Mouse (Mus musculus): ENCODE measurements around the gene Abca17. TPM values are rescaled to one million over a fixed set of nuclear protein-coding genes. Genes with fewer than 3 reads are reported as not detected.

Abca17 gene
- total RNA-seq (2021) = 1 to 10 TPM in 1 of 2 experiments, under 1 TPM in 1; 0.47 to 1.2 TPM

DNA sequence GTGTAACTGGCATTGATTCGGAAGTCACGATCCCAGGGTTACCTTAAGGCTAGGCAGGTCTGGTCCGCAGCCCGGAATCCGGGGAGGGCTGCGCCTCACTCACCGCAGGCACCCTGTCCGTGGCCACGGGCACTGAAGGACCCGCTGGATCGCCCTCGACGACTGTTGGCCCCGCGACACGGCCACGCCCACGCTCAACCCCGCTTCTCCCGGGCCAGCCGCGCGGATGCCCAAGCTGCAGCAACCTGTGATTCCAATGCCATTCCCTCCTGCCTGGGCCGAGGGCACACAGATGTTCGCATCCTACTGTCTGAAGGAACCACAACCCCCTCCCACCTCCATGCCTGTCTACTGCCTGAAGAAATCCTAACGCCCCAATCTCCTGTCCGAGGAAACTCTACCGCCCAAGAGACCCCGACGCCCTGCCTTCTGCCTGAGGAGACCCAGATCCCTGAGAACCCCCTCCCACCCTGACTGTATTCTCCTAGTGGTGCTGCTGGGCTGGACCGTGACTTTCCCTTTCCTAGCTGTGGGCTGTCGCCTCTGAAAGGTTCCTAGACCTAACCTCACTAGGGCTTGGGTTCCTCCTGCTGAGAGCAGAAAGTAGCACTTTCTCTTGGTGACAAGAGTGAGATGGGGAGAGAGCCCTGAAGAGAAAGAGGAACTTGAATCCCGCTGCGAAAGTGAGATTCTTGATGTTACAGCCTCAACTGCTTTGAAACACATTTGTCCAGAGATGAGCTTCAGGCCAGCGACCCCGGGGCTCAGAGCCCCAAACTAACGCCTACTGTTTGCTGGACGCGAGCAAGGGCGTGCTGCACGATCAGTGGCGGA, at the start of gene Abca17:
TSS of gene Abca17 (minus strand) at position 143 of the 834 bp plus-strand sequence.
- peak; percentile 8 to 11 for DNase-seq (ENCODE audit: extremely low spot score in 1 of 2, low spot score in 1 of 2)

DNA sequence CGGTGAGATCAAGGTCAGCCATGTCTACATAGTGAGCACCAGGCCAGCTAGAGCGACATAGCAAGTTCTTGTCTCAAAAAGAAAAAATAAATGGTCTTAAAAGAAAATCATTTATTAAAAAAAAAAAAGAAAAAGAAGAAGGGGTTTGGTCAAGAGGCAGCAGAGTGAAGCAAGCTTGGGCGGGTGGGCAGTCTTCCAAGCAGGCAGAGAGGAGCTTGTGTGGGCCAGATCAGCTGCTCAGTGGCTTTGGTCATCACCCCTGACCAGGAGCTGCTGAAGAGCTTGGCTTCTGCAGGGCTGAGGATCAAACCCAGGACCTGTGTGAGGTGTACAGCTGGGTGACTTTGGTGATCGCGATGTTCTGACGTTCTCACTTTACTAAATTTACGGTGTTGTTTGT, 43.6 kb upstream of the Abca17 start:
- no peak for DNase-seq (ENCODE audit: extremely low spot score in 1 of 2, low spot score in 1 of 2)

DNA sequence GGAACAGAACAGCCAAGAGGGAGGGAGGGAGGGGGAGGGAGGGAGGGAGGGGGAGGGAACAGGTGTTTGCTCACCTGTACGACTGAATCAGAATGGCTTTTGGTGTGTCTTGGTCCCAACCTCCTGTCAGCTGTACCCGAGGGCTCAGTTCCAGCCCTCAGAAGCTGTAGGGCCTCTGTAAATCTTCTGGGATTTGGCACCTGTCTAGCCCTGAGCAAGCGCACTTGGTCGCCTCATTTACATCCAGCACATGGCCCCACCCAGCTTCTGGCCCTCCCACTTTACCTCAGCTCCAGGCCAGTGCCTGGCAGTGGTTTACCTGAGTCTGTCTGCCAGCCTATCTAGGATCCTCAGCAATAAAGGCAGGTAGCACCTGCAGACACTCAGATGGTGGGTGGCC, 42.7 kb upstream of the Abca17 start:
- DNase-seq (ENCODE audit: extremely low spot score in 1 of 2, low spot score in 1 of 2) = no peak

DNA sequence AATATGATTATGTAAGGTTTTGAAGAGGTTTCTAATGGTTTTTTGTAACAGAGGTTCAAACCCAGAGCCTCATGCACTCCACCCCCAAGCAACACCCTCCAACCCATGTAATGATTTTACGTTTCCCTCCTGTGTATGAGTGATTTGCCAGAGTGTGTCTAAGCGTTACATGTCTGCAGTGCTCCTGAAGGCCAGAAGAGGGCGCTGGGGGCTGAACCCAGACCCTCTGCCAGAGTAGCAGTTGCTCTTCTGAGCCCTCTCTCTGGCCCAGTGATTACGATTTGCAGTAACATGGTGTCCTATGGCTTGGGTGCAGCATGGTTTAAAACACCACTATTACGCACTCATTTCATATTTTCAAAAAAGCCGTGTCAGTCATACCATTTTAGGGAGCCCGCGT, 40.3 kb upstream of the Abca17 start:
- peak in 1 of 2 experiments; percentile 28 for DNase-seq (ENCODE audit: extremely low spot score in 1 of 2, low spot score in 1 of 2)

DNA sequence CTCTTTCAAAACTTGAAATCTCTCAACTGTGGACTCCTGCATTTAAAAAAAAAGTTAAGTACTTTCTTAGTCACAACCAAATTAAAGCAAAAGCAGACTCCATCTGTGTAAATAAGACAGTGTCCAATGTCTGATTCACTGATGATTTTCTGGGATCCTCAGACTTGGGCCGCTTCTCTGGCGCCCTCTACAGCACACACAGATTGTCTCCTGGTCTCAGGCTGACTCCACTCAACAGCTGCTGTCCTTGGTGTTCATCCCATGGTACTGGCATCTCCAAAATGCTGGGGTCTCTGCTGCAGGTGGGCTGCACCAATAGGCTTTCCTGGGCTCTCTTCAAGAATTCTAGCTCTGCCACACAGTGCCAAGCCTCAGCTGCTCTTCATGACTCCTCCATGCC, 39.0 kb upstream of the Abca17 start:
- peak in 1 of 2 experiments; percentile 60 for DNase-seq (ENCODE audit: extremely low spot score in 1 of 2, low spot score in 1 of 2)

DNA sequence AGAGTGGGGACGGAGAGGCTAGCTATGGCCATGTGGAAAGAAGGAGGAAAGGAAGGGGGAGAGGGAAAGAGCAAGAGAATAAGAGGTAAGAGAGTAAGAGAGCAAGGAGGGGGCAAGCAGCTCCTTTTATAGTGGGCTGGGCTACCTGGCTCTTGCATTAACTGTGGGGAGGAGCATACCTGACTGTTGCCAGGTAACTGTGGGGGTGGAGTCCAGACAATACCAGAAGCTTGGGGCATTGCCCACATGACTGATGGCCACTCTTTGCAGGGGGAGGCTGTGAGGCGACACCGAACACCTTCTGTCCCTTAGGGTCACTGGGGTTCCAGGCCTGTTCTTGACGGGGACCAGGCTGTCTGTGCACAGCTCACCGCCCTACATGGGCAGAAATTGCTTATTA, 37.8 kb upstream of the Abca17 start:
- DNase-seq (ENCODE audit: extremely low spot score in 1 of 2, low spot score in 1 of 2) = no peak

DNA sequence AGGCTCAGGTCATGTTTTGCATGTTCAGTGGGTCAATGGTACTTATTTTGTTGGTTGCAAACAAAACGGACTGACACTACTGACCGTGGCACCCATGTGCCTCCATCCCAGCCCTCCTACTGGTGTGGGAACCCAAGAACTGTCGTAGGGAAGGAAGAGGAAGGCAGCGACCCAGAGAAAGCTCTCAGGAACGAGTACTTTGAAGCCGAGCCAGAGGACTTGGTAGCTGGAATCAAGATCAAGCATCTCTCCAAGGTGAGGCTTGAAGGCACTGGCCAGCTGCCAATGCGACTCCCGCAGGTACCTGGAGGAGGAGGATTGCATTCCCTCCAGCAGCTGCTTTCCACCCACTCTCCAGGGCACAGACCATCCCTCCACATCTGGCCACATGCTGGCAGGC, 32.9 kb upstream of the Abca17 start:
- DNase-seq (ENCODE audit: extremely low spot score in 1 of 2, low spot score in 1 of 2) = no peak

DNA sequence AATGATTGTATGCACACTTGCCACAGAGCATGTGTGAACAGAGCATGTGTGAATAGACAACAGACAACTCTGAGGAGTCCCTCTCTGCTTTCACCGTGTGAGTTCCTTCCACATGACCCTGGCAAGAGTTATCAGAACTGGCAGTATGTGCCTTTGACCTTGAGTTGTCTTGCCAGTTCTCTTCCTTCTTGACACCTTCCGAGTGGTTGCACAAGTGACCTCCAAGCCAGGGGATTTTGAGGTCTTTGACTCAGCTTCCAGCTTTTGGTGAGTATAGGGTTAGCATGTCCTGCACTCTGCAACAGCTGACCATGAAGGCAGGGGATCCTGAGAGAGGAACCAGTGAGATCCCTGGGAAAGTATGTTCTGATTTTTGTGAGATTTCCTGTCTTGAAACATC, 27.6 kb upstream of the Abca17 start:
- no peak for DNase-seq (ENCODE audit: extremely low spot score in 1 of 2, low spot score in 1 of 2)

DNA sequence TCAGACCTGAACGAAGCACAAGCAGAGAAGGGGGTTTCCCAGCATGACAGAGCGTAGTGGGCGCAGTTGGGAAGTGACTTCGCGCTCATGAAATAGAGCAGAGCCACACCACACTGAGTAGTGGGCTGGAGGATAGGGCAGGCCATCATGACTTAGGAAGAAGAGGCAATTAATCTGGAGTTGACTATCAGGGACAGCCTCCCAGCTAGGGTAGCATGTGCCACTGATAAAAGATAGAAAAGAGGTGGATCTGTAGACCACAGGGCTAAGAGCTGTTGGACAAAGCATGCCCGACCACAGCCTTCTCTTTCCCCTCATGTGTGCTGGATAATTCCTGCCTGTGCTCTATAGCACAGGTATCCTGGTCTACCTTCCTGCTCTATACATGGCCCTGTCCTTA, 25.0 kb upstream of the Abca17 start:
- DNase-seq (ENCODE audit: extremely low spot score in 1 of 2, low spot score in 1 of 2) = no peak

DNA sequence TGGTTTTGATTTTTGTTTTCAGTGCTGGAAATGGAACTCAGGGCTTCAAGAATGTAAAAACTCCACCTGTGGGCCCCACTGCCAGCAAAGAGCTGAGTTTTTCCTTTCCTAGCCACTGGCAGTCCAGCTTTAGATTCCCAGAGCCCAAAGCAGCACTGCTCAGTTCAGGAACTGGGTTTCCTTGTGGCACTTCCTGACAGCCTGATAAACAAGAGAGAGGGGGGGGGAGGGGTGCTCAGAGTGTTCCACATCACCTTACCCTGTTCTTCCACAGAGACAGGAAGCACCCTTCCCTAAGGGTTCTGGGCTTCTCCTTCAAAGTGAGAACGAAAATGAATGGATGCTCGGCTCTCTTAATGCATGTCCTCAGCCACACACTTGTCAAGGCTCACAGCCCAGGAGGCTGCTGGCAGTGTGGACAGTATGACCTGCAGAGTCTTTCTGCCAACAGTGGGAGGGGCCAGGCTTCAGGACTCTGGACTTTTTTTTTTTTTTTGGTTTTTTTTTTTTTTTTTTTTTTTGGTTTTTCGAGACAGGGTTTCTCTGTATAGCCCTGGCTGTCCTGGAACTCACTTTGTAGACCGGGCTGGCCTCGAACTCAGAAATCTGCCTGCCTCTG, 24.3 kb upstream of the Abca17 start:
- DNase-seq (ENCODE audit: extremely low spot score in 1 of 2, low spot score in 1 of 2) = no peak

DNA sequence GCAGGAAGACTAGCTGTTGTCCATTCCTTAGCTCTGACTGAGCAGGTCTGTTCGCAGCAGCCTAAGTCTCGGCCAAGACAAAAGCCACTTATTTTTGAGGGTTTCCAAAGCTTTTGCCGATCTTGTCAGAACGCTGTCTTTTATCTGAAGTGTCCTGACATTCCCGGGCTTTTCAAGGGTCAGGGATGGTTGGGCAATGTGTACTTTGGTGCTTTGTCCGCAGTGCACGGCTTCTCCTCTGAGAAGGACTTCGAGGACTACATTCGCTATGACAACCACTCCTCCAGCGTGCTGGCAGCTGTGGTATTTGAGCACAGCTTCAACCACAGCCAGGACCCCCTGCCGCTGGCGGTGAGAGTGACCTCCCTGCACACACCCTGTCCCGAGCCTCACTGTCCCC, 15.0 kb upstream of the Abca17 start:
- no peak for DNase-seq (ENCODE audit: extremely low spot score in 1 of 2, low spot score in 1 of 2)

DNA sequence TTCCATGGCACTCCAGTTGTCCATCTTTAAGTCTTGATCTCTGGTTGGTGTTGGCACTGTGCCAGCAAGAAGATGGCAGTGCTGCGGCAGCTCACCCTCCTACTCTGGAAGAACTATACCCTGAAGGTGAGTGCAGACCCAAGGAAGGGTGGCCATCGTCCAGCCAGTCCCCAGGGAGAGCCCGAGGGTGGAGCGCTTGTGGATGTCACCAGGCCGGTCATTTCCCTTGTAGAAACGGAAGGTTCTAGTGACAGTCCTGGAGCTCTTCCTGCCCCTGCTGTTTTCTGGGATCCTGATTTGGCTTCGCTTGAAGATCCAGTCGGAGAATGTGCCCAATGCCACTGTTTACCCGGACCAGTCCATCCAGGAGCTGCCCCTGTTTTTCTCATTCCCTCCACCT, 13.6 kb upstream of the Abca17 start:
- no peak for DNase-seq (ENCODE audit: extremely low spot score in 1 of 2, low spot score in 1 of 2)

DNA sequence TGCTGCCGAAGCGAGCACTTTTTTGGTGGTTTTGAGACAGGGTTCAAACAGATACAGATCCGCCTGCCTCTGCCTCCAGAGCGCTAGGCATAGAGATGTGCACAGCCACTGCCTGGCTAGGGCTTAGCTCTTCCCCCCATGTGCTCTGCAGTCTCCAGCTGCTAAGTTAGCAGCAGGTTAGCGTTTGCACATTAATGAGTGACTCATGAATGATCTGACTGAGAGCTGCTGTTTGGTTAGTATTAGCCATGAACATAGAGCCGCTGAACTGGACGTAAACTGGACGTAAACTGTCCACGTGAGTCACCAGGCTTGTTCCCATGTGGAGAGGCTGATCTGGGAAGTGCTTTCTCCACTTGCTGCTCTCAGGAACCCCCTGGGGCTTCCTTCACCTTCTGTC, 11.7 kb upstream of the Abca17 start:
- DNase-seq (ENCODE audit: extremely low spot score in 1 of 2, low spot score in 1 of 2) = no peak

DNA sequence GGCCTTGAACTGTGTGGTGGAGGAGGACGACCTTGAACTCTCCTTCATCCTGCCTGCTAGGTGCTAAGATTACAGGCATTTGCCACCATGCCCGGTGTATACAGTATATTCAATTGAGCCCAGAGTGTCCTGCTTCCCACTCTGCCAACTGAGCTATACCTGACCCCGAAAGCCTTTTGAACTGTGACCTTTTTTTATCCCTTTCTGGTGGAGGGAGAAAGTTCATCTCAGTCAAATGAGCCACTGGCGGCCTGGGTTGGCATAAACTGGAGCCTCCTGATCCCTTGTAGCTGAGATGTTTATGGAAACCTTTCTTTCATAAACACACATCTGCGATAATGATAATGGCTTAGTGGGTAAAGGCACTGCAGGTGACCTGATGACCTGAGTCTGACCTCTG, 10.4 kb upstream of the Abca17 start:
- no peak for DNase-seq (ENCODE audit: extremely low spot score in 1 of 2, low spot score in 1 of 2)

DNA sequence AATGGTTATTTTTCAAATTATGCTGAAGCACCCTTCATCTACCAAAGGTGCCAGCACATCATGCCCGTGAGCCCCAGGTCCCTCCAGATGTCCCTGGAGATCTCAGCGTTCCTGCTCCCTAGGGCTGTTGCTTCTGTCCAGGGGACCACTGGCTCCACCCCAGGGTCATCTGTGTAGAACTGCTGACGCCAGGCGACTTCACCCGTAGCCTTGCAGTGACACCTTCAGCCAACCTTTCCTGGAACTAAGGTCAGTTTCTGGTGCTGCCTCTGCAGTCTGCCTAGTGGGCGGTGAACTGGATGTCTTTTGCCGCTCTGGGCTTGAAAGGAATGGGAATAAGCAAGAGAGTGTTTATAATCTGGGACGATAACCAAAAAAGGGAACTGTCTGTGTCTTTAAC, 10.0 kb upstream of the Abca17 start:
- DNase-seq (ENCODE audit: extremely low spot score in 1 of 2, low spot score in 1 of 2) = no peak

DNA sequence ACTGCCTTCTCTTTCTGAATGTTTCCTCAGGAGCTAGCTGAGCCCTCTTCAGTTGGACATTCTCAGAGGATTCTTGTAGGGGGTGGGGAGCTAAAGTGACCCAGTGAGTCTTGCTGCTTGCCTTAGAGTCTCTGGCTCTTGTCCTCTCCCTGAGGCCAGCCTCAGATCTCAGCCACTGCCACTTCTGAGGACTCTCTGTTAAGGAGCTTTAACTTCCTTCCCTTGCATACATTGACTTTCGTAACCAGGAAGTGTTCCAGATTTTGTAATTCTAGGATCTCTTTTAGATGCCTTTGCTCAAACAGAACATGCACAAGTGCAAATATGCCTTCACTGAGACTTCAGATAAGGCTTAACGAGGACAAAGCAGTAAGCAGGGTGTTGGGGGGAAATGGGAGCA, 9.0 kb upstream of the Abca17 start:
- no peak for DNase-seq (ENCODE audit: extremely low spot score in 1 of 2, low spot score in 1 of 2)

DNA sequence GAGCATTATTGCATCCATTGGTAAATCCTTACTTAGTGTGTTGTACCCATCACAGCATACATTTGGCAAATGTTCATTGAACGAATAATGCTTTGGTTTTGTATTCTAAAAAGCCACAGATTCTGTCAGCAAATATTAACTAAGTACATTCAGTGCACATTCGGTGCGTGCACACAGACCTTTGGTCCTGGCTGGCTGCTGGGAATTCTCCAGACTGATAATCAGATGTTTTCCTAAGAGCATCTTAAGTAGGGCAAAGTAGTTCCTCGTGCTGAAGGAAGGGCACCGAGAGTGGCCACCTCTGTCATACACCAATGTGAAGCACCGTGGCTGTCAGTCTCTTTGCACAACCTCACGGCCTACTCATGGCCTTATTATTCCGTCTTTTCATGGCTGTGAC, 8.1 kb upstream of the Abca17 start:
- DNase-seq (ENCODE audit: extremely low spot score in 1 of 2, low spot score in 1 of 2) = no peak

DNA sequence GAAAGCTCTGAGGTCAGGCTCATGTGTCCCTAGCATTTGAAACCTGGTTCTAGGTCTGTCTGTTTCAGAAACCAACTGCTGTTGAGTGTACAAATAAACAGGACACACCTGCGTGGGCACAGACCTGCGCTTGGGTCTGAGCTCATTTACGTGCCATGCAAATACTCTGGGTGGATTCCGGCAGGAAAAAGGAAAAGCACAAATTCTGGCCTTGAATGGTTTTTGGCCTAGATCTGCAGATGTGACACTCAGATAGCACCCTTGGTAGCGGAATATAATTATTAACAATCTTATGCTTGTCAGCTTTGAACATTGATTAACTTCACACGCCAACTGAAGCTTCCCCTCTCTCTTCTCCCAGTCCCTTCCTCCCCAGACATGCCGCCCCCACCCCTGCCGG, 4.4 kb upstream of the Abca17 start:
- DNase-seq (ENCODE audit: extremely low spot score in 1 of 2, low spot score in 1 of 2) = no peak

DNA sequence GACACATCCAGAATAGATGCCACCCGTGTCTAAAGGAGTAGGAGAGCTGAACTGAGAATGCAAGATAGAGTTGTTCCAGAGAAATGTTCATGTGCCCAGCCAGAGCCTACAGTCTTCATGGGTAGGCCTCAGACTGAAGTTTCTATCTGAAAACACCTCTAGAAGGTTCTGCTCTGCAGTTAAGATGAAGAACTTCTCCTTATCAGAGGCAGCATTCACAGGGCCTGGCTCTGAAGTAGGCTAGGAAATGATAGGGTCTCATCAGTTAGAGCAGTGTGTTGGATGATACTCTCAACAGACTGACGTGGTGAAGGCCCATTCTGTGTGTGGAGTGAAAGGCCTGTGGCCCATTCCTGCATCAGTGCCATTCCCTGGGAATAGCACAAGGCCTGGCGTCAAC, 3.1 kb upstream of the Abca17 start:
- DNase-seq (ENCODE audit: extremely low spot score in 1 of 2, low spot score in 1 of 2) = no peak

DNA sequence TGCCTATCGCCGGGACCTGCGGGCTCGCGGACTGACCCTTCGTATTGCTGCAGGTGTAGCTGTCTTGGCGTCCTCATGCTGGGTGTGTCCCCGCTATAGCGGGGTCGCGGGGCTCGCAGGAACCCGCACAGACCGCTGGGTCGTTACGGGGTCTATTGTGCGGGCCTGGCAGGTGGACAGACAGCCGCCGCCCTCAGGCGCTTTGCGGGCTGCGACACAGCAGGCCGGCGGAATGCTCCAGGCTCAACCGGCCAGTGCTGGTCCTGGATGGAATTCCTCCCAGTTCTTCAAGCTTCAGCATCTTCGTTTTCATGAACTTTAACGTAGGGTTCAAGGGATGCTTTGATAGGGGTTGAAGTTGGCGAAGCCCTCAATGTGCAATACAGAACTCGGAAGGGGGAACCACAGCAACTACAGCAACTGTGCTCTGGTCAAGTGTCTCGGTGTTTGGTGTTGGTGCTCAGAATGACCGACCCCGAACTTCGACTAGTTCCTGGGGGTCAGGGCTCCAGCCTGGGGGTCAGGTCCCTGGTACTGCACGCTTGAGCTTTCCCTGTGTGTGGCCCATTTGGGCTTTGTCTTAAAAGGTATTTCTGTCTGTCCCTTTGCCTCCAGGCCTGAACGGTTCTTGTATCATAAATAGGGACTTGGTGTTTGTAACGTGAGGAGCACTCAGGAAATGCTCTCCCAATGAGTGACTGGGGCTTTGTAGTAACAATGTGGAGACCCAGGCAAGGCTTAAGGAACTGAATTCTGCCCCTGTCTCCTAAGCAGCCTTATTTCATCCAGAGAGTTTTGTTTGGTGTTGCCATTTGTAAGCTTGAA, 1.7 kb upstream of the Abca17 start:
- no peak for DNase-seq (ENCODE audit: extremely low spot score in 1 of 2, low spot score in 1 of 2)

DNA sequence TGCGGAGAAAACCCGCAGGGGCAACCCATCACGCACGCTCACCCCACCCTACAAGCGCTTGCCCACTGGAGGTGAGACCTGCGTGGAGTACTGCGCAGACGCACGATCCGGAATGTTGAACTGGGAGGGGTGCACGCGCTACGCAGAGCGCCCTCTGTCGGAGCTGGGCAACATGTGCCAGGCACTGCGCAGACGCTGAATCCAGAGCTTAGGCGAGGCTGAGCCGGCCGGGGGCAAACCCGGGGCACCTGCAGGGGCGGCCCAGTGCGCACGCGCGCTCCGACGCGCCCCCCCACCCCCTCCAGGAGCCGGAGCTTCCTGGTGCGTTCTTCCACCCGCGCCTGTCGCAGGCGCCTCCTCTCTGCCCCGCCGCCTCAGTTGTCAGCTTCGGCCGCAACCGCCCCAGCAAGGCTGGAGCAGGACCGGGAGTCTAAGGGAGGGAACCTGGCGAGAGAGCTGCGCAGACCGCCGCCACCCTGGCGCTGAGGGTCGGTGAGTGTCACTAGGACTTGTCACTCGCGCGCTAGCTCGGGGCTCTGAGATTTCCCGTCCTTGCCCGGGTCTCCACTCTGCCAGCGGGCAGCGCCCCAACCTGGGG, 991 bp upstream of the Abca17 start, which contains the start of gene Abca3:
TSS of gene Abca3 (plus strand) at position 191 of the 598 bp plus-strand sequence.
- DNase-seq (ENCODE audit: extremely low spot score in 1 of 2, low spot score in 1 of 2) = peak; percentile 94 to 95

All from layer of hippocampus, postnatal 25 days (tissue).